Mouse (Mus musculus): ENCODE measurements around the gene Uts2. TPM values are rescaled to one million over a fixed set of nuclear protein-coding genes. Genes with fewer than 3 reads are reported as not detected.

Gene Uts2
- polyA plus RNA-seq (2015; fragmentation: Nextera tagmentation; extraction: Ambion mirVana) = not detected in 2 replicates

DNA sequence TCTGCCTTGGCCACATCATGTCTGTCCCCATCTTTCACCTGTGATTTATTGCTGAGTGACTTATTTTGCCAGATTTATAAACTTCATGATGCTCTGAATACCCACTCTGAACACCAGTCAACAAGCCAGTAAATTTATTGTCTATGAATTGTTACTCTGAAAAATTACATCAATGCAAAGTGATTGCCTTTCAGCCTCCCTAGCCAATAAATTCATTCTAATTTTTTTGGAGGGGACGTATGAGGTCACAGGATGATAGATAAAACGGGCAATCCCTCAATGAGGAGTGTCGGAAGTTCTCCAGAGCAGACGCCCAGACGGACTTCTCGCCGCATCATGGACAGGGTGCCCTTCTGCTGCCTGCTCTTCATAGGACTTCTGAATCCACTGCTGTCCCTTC lies at the start of gene Uts2:
TSS of gene Uts2 (plus strand) at position 301 of the 400 bp plus-strand sequence.
- DNase-seq (no peak), ATAC-seq (no peak)
- H3K27me3 ChIP-seq (ENCODE audit: insufficient read depth, low read length) = no peaks in the 10 kb centered on the region
- H3K4me3 ChIP-seq (ENCODE audit: low read depth, low read length) = no peak within 1 kb of the TSS
- no peak within 1 kb of the TSS for H3K9ac ChIP-seq (replicated peaks)
- H3K27ac ChIP-seq (ENCODE audit: low read depth) = no peak within 1 kb of the TSS
- no peaks in the 10 kb centered on the region for H3K9me3 ChIP-seq (ENCODE audit: low read length)
- WGBS (ENCODE audit: insufficient replicate concordance) = 86% methylated on average over 7 of the region's 7 CpGs
- H3K36me3 ChIP-seq (replicated peaks; ENCODE audit: insufficient read depth, low read length) = no peaks in the 10 kb centered on the region
- H3K4me1 ChIP-seq (ENCODE audit: insufficient read depth) = no peaks in the 10 kb centered on the region
- H3K4me2 ChIP-seq (ENCODE audit: low read depth, low read length) = no peak within 1 kb of the TSS
- TF ChIP-seq CTCF (IDR thresholded peaks at IDR 0.05; ENCODE audit: low read depth) (no peak), EP300 (IDR thresholded peaks at IDR 0.05; ENCODE audit: low read depth) (no peak)

DNA sequence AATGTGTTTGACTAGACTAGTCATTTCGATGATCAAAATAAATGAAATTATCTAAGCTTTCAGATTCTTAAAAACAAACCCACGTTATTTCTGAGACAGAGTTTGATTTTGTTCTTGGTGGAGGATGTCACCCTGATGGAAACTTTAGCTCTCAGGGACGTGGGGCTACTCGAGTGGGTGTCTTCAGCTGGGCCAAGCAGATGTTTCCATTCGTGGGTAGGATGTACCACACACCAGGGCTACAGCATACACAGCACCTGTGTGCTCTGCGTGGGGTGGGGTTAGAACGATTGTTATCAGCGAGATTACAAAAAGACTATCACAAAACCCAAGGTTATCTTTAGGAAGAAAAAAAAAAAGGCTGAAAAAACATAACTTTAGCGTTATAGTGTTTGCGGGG lies 45.9 kb upstream of the Uts2 start:
- 66% methylated on average over 10 of the region's 10 CpGs for WGBS (ENCODE audit: insufficient replicate concordance)
- H3K4me3 ChIP-seq (ENCODE audit: low read depth, low read length) = no peak overlapping the region
- H3K9me3 ChIP-seq (ENCODE audit: low read length) = no peaks in the 10 kb centered on the region
- H3K9ac ChIP-seq (replicated peaks) = no peak overlapping the region
- DNase-seq (no peak), ATAC-seq (no peak)
- TF ChIP-seq EP300 (IDR thresholded peaks at IDR 0.05; ENCODE audit: low read depth) (no peak), CTCF (IDR thresholded peaks at IDR 0.05; ENCODE audit: low read depth) (no peak)
- H3K36me3 ChIP-seq (replicated peaks; ENCODE audit: insufficient read depth, low read length) = no peaks in the 10 kb centered on the region
- no peaks in the 10 kb centered on the region for H3K27me3 ChIP-seq (ENCODE audit: insufficient read depth, low read length)
- H3K27ac ChIP-seq (ENCODE audit: low read depth) = no peak overlapping the region
- no peaks in the 10 kb centered on the region for H3K4me1 ChIP-seq (ENCODE audit: insufficient read depth)
- H3K4me2 ChIP-seq (ENCODE audit: low read depth, low read length) = no peak overlapping the region

DNA sequence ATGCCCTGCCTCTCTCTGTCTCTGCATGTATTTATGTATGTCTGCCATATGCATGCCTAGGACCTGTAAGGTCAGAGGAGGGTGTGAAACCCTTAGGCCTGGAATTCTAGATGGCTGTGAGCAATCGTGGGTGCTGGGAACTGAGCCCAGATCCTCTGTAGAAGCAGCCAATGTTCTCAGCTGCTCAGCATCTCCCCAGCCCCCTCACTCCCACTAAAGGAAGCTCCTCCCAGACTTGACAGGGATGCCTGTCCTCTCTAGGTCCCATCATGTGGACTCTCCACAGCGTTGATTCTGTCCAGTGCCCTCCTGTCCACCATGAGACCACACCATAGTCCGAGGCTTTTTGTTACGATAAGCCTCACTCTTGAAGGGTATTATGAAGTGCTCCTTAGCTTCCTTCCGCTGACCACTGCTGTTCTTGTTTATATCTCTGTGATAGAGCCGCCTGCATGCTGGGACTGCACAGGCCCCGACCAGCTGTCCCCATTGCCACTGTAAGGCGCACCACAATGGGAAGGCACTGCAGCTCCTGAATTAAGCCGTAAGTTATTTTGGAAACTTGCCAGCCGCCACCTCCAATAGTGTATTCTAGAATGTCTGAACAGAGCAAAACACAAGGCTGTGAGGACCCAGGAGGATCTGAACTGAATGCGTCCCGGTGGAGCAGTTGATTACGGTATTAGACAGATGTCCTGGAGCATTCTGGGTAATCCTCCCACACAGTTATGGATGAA lies 40.4 kb upstream of the Uts2 start:
- Histone ChIP-seq H3K9ac (replicated peaks) (no peak overlapping the region), H3K4me3 (ENCODE audit: low read depth, low read length) (no peak overlapping the region), H3K4me2 (ENCODE audit: low read depth, low read length) (no peak overlapping the region), H3K9me3 (ENCODE audit: low read length) (no peaks in the 10 kb centered on the region), H3K27me3 (ENCODE audit: insufficient read depth, low read length) (no peaks in the 10 kb centered on the region), H3K4me1 (ENCODE audit: insufficient read depth) (no peaks in the 10 kb centered on the region), H3K36me3 (replicated peaks; ENCODE audit: insufficient read depth, low read length) (no peaks in the 10 kb centered on the region), H3K27ac (ENCODE audit: low read depth) (no peak overlapping the region)
- ATAC-seq = no peak
- WGBS (ENCODE audit: insufficient replicate concordance) = 77% methylated on average over 13 of the region's 13 CpGs
- no peak for DNase-seq
- TF ChIP-seq EP300 (IDR thresholded peaks at IDR 0.05; ENCODE audit: low read depth) (no peak), CTCF (IDR thresholded peaks at IDR 0.05; ENCODE audit: low read depth) (no peak)

DNA sequence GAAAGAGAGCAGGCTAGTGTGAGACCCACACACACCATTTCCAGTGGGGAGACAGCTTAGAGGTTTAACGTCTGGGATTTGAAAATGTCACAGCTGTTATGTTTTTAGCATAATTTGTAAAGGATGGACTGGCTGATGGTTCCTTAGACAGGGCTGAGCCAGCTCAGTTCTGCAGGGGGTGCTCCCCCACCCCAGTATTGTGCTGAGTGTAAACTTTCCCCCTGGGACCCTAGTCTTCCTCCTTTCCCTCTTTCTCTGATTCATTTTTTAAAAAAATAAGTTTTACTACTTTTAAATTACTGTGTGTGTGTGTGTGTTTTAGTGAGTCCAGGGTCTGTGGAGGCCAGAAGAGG lies 39.8 kb upstream of the Uts2 start:
- no peak for TF ChIP-seq EP300 (IDR thresholded peaks at IDR 0.05; ENCODE audit: low read depth)
- TF ChIP-seq CTCF (IDR thresholded peaks at IDR 0.05; ENCODE audit: low read depth) = no peak
- H3K9me3 ChIP-seq (ENCODE audit: low read length) = no peaks in the 10 kb centered on the region
- no peak overlapping the region for H3K4me2 ChIP-seq (ENCODE audit: low read depth, low read length)
- no peak overlapping the region for H3K9ac ChIP-seq (replicated peaks)
- no peaks in the 10 kb centered on the region for H3K36me3 ChIP-seq (replicated peaks; ENCODE audit: insufficient read depth, low read length)
- no peaks in the 10 kb centered on the region for H3K27me3 ChIP-seq (ENCODE audit: insufficient read depth, low read length)
- H3K27ac ChIP-seq (ENCODE audit: low read depth) = no peak overlapping the region
- H3K4me3 ChIP-seq (ENCODE audit: low read depth, low read length) = no peak overlapping the region
- ATAC-seq (no peak), DNase-seq (no peak)
- WGBS (ENCODE audit: insufficient replicate concordance) = 54% methylated on average over 1 of the region's 1 CpGs
- H3K4me1 ChIP-seq (ENCODE audit: insufficient read depth) = no peaks in the 10 kb centered on the region

DNA sequence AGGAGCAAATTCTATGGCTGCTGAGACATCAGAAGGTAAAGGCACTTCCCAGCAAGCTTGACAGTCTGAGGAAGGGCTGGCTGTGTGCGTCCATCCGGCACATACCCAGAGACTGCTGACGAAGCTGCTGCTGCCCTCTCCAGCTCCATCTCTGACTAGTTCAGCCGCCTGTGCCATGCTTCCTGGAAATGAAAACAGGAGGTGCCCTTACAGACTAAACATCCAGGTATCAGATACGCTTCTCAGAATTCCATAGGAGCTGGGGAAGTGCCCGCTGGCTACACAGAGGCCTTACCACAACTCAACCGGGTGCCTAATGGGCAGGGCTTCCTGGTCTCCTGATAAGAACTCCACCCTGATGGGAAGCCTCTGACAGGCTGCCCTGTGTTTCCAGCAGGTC lies 38.4 kb upstream of the Uts2 start:
- no peak overlapping the region for H3K9ac ChIP-seq (replicated peaks)
- no peaks in the 10 kb centered on the region for H3K9me3 ChIP-seq (ENCODE audit: low read length)
- 61% methylated on average over 7 of the region's 7 CpGs for WGBS (ENCODE audit: insufficient replicate concordance)
- ATAC-seq (no peak), DNase-seq (no peak)
- no peaks in the 10 kb centered on the region for H3K4me1 ChIP-seq (ENCODE audit: insufficient read depth)
- no peak overlapping the region for H3K4me3 ChIP-seq (ENCODE audit: low read depth, low read length)
- TF ChIP-seq CTCF (IDR thresholded peaks at IDR 0.05; ENCODE audit: low read depth) (no peak), EP300 (IDR thresholded peaks at IDR 0.05; ENCODE audit: low read depth) (no peak)
- H3K27me3 ChIP-seq (ENCODE audit: insufficient read depth, low read length) = no peaks in the 10 kb centered on the region
- H3K36me3 ChIP-seq (replicated peaks; ENCODE audit: insufficient read depth, low read length) = no peaks in the 10 kb centered on the region
- no peak overlapping the region for H3K4me2 ChIP-seq (ENCODE audit: low read depth, low read length)
- no peak overlapping the region for H3K27ac ChIP-seq (ENCODE audit: low read depth)

DNA sequence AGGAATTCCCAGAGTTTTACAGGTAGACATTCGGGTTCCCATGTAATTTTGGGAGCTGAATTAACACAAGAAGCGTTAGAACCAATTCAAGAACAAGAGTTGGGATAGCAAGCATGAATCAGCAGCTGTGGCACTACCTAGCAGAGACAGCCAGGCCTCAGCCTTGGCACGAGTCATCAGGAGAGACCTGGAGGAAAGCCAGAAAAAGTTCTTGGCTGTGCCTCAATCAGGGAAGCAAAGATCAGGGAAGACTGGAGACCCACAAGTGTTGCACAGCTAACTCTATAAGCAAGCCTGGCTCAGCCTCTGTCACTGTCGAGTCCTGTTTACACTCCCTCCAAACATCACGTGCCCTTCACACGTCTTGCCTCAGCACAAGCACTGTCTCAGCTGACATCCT lies 34.7 kb upstream of the Uts2 start:
- Histone ChIP-seq H3K4me1 (ENCODE audit: insufficient read depth) (0 out of 2 replicates have a peak, but pooled peaks cover 4% of the 10 kb centered on the region), H3K27me3 (ENCODE audit: insufficient read depth, low read length) (no peaks in the 10 kb centered on the region), H3K4me3 (ENCODE audit: low read depth, low read length) (no peak overlapping the region), H3K27ac (ENCODE audit: low read depth) (no peak overlapping the region), H3K36me3 (replicated peaks; ENCODE audit: insufficient read depth, low read length) (no peaks in the 10 kb centered on the region), H3K4me2 (ENCODE audit: low read depth, low read length) (no peak overlapping the region), H3K9ac (replicated peaks) (no peak overlapping the region), H3K9me3 (ENCODE audit: low read length) (no peaks in the 10 kb centered on the region)
- DNase-seq (no peak), ATAC-seq (no peak)
- TF ChIP-seq CTCF (IDR thresholded peaks at IDR 0.05; ENCODE audit: low read depth) (no peak), EP300 (IDR thresholded peaks at IDR 0.05; ENCODE audit: low read depth) (no peak)
- WGBS (ENCODE audit: insufficient replicate concordance) = 49% methylated on average over 6 of the region's 6 CpGs

Data from liver, postnatal 0 days (tissue).